Mouse (Mus musculus): ENCODE results near the gene Pcp4l1. TPM values are rescaled to one million over a fixed set of nuclear protein-coding genes. Genes with fewer than 3 reads are reported as not detected.
A peak's percentile ranks its signal among the peaks of the same experiment; 100 is the strongest.
"Not testable (repeated sequence)": the region's sequence is repeated elsewhere in the genome, so short reads cannot be mapped to it uniquely, and the experiment has no call there.

Gene Pcp4l1
- total and polyA plus RNA-seq, 3 experiments: 42.6 to 68.9 (median 54.7) TPM

GRCm38 (mm10) chr1:171137486-171138155 lies 58.4 kb downstream of the Pcp4l1 start:
- not testable (repeated sequence) for DNase-seq

GRCm38 (mm10) chr1:171135600-171135999 lies 60.5 kb downstream of the Pcp4l1 start:
- no peak for DNase-seq

DNA sequence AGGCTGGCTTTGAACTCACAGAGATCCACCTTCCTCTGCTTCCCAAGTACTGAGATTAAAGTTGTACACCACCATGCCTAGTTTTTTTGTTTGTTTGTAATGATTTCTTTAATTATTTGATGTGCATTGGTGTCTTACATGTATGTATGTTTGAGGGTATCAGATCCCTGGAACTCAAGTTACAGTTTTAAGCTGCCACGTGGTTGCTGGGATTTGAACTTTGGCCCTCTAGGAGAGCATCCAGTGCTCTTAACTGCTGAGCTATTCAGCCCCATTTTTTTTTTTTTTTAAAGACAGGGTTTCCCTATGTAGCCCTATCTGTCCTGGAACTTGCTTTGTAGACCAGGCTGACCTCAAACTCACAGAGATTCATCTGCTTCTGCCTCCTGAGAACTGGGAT lies 65.1 kb downstream of the Pcp4l1 start:
- no peak for DNase-seq

DNA sequence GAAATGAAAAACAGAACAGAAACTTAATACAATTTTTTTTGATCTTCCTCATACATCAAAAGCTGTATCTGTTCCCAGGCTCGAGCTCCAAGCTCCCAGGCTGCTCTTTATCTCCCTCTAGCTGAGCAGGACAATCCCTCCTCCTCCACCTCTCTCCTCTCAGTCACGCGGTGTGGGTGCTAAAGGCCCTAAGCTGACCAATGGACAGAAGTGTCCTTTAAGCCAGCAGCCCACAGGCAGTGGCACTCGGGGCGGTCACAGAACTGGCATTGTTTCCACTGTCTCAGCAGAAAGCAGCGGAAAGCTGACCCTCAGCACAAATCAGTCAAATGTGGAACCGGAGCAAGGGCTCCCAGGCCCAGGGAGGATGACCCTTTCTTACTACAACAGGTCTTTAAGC lies 66.8 kb downstream of the Pcp4l1 start:
- DNase-seq: peak; percentile 28

GRCm38 (mm10) chr1:171124398-171124797 lies 71.7 kb downstream of the Pcp4l1 start:
- no peak for DNase-seq

Other genes starting within 250 kb of the Pcp4l1 start
- 1 to 10 TPM; 7.6 to 8.3 TPM for gene Fcgr2b, start 219.7 kb downstream of the Pcp4l1 start, total RNA-seq (2021)
- gene Fcgr2b, start 219.7 kb downstream of the Pcp4l1 start, polyA plus RNA-seq (2012; rRNA removed): 4.0 and 4.2 TPM in 2 replicates
- gene Fcgr4, start 177.3 kb downstream of the Pcp4l1 start, total RNA-seq (2021): 1 to 10 TPM; 5.1 to 6.9 TPM
- 1.6 and 2.0 TPM in 2 replicates for gene Fcgr4, start 177.3 kb downstream of the Pcp4l1 start, polyA plus RNA-seq (2012; rRNA removed)
- gene Fcgr3, start 131.3 kb downstream of the Pcp4l1 start, total RNA-seq (2021): 10 to 100 TPM; 16.4 to 17.7 TPM
- gene Fcgr3, start 131.3 kb downstream of the Pcp4l1 start, polyA plus RNA-seq (2012; rRNA removed): 5.4 and 5.5 TPM in 2 replicates
- gene Cfap126, start 82.3 kb downstream of the Pcp4l1 start, total RNA-seq (2021): 1 to 10 TPM; 2.7 to 3.1 TPM
- gene Cfap126, start 82.3 kb downstream of the Pcp4l1 start, polyA plus RNA-seq (2012; rRNA removed): 2.2 and 3.1 TPM in 2 replicates
- gene Sdhc, start 45.7 kb downstream of the Pcp4l1 start, total RNA-seq (2021): 100 to 1,000 TPM; 415 to 526 TPM
- 125 and 156 TPM in 2 replicates for gene Sdhc, start 45.7 kb downstream of the Pcp4l1 start, polyA plus RNA-seq (2012; rRNA removed)
- 1 to 10 TPM in 1 of 2 experiments, under 1 TPM in 1; 0.49 to 1.5 TPM for gene Mpz, start 45.6 kb downstream of the Pcp4l1 start, total RNA-seq (2021)
- 1.7 and 5.1 TPM in 2 replicates for gene Mpz, start 45.6 kb downstream of the Pcp4l1 start, polyA plus RNA-seq (2012; rRNA removed)
- gene Nr1i3, start 17.7 kb upstream of the Pcp4l1 start, total RNA-seq (2021): under 1 TPM in 1 of 2 experiments, not detected in 1; 0.40 TPM
- gene Nr1i3, start 17.7 kb upstream of the Pcp4l1 start, polyA plus RNA-seq (2012; rRNA removed): not detected in 2 replicates
- gene Tomm40l, start 26.2 kb upstream of the Pcp4l1 start, total RNA-seq (2021): 10 to 100 TPM; 34.4 to 63.1 TPM
- gene Tomm40l, start 26.2 kb upstream of the Pcp4l1 start, polyA plus RNA-seq (2012; rRNA removed): 37.2 and 45.3 TPM in 2 replicates
- 10 to 100 TPM in 1 of 2 experiments, 1 to 10 TPM in 1; 4.5 to 48.6 TPM for gene Apoa2, start 28.8 kb upstream of the Pcp4l1 start, total RNA-seq (2021)
- 7.8 TPM in 1 of 2 replicates, not detected in the other for gene Apoa2, start 28.8 kb upstream of the Pcp4l1 start, polyA plus RNA-seq (2012; rRNA removed)
- 10 to 100 TPM; 22.9 to 31.2 TPM for gene Fcer1g, start 38.1 kb upstream of the Pcp4l1 start, total RNA-seq (2021)
- gene Fcer1g, start 38.1 kb upstream of the Pcp4l1 start, polyA plus RNA-seq (2012; rRNA removed): 56.0 and 66.2 TPM in 2 replicates
- 1 to 10 TPM; 1.1 to 1.3 TPM for gene Adamts4, start 54.2 kb upstream of the Pcp4l1 start, total RNA-seq (2021)
- 1.7 and 2.8 TPM in 2 replicates for gene Adamts4, start 54.2 kb upstream of the Pcp4l1 start, polyA plus RNA-seq (2012; rRNA removed)
- gene Ndufs2, start 55.1 kb upstream of the Pcp4l1 start, total RNA-seq (2021): 100 to 1,000 TPM; 558 to 829 TPM
- gene Ndufs2, start 55.1 kb upstream of the Pcp4l1 start, polyA plus RNA-seq (2012; rRNA removed): 210 and 224 TPM in 2 replicates
- 10 to 100 TPM; 30.3 to 33.4 TPM for gene B4galt3, start 74.1 kb upstream of the Pcp4l1 start, total RNA-seq (2021)
- gene B4galt3, start 74.1 kb upstream of the Pcp4l1 start, polyA plus RNA-seq (2012; rRNA removed): 53.0 and 56.7 TPM in 2 replicates
- gene Ppox, start 84.9 kb upstream of the Pcp4l1 start, total RNA-seq (2021): 10 to 100 TPM; 28.6 to 32.2 TPM
- 44.2 and 55.0 TPM in 2 replicates for gene Ppox, start 84.9 kb upstream of the Pcp4l1 start, polyA plus RNA-seq (2012; rRNA removed)
- gene Usp21, start 91.7 kb upstream of the Pcp4l1 start, total RNA-seq (2021): 10 to 100 TPM; 37.5 to 44.9 TPM
- gene Usp21, start 91.7 kb upstream of the Pcp4l1 start, polyA plus RNA-seq (2012; rRNA removed): 61.3 and 61.5 TPM in 2 replicates
- gene Ufc1, start 98.8 kb upstream of the Pcp4l1 start, total RNA-seq (2021): 100 to 1,000 TPM; 121 to 170 TPM
- 19.9 and 20.1 TPM in 2 replicates for gene Ufc1, start 98.8 kb upstream of the Pcp4l1 start, polyA plus RNA-seq (2012; rRNA removed)
- gene Dedd, start 132.9 kb upstream of the Pcp4l1 start, total RNA-seq (2021): 10 to 100 TPM; 31.7 to 33.5 TPM
- 19.9 and 20.0 TPM in 2 replicates for gene Dedd, start 132.9 kb upstream of the Pcp4l1 start, polyA plus RNA-seq (2012; rRNA removed)
- gene Nit1, start 149.4 kb upstream of the Pcp4l1 start, total RNA-seq (2021): 10 to 100 TPM; 82.6 to 92.9 TPM
- 70.1 and 74.7 TPM in 2 replicates for gene Nit1, start 149.4 kb upstream of the Pcp4l1 start, polyA plus RNA-seq (2012; rRNA removed)
- gene Pfdn2, start 149.4 kb upstream of the Pcp4l1 start, total RNA-seq (2021): 100 to 1,000 TPM; 154 TPM
- 3.5 and 4.0 TPM in 2 replicates for gene Pfdn2, start 149.4 kb upstream of the Pcp4l1 start, polyA plus RNA-seq (2012; rRNA removed)
- 1 to 10 TPM; 1.1 to 3.8 TPM for gene Klhdc9, start 164.5 kb upstream of the Pcp4l1 start, total RNA-seq (2021)
- gene Klhdc9, start 164.5 kb upstream of the Pcp4l1 start, polyA plus RNA-seq (2012; rRNA removed): 3.3 and 4.3 TPM in 2 replicates
- gene Nectin4, start 173.8 kb upstream of the Pcp4l1 start, total RNA-seq (2021): under 1 TPM; 0.09 to 0.14 TPM
- 0.20 and 0.21 TPM in 2 replicates for gene Nectin4, start 173.8 kb upstream of the Pcp4l1 start, polyA plus RNA-seq (2012; rRNA removed)
- gene Arhgap30, start 192.7 kb upstream of the Pcp4l1 start, total RNA-seq (2021): 1 to 10 TPM; 2.7 to 4.1 TPM
- gene Arhgap30, start 192.7 kb upstream of the Pcp4l1 start, polyA plus RNA-seq (2012; rRNA removed): 2.3 and 2.6 TPM in 2 replicates
- 10 to 100 TPM; 50.9 to 68.8 TPM for gene Usf1, start 215.0 kb upstream of the Pcp4l1 start, total RNA-seq (2021)
- 71.6 and 85.0 TPM in 2 replicates for gene Usf1, start 215.0 kb upstream of the Pcp4l1 start, polyA plus RNA-seq (2012; rRNA removed)
- 1 to 10 TPM; 3.0 to 5.0 TPM for gene Tstd1, start 222.6 kb upstream of the Pcp4l1 start, total RNA-seq (2021)
- gene Tstd1, start 222.6 kb upstream of the Pcp4l1 start, polyA plus RNA-seq (2012; rRNA removed): 0.49 and 0.99 TPM in 2 replicates
- 10 to 100 TPM; 29.7 to 45.8 TPM for gene F11r, start 241.3 kb upstream of the Pcp4l1 start, total RNA-seq (2021)
- gene F11r, start 241.3 kb upstream of the Pcp4l1 start, polyA plus RNA-seq (2012; rRNA removed): 23.5 and 25.1 TPM in 2 replicates

Data from adrenal gland, adult 2 months (tissue).